Mouse (Mus musculus) lung, embryonic 14.5 days (tissue): Measurements from ENCODE around the gene Adam33. TPM values are rescaled to one million over a fixed set of nuclear protein-coding genes. Genes with fewer than 3 reads are reported as not detected.

Source experiments
- ATAC-seq: fragments of 200-750 bp; cut with Nextera tagmentation; 2 replicates; pipeline ENCODE4 v1.8.0; 2017; ENCODE audit warnings: mild to moderate bottlenecking, moderate TSS enrichment, moderate library complexity; ENCODE audit not compliant: insufficient read depth
- DNase-seq: peaks from one replicate; pipeline ENCODE4 v3.0.0-alpha.2; 2015
- H3K27ac ChIP-seq: fragments of 300-500 bp; sonication (generic); 2 replicates; pipeline ENCODE4 v1.5.1; 2014; ENCODE audit warnings: low read depth, mild to moderate bottlenecking, moderate library complexity
- H3K27me3 ChIP-seq: fragments of 300-500 bp; sonication (generic); 2 replicates; pipeline ENCODE4 v1.6.1; 2014; ENCODE audit warnings: low read length, control low read depth; ENCODE audit not compliant: insufficient read depth
- H3K36me3 ChIP-seq: fragments of 300-500 bp; sonication (generic); 2 replicates; pipeline ENCODE4 v1.6.1; 2014; ENCODE audit warnings: control low read depth; ENCODE audit not compliant: insufficient read depth
- H3K4me1 ChIP-seq: fragments of 300-500 bp; sonication (generic); 2 replicates; pipeline ENCODE4 v1.6.1; 2014; ENCODE audit warnings: antibody characterized with exemption, control low read depth; ENCODE audit not compliant: insufficient read depth
- H3K4me2 ChIP-seq: fragments of 300-500 bp; sonication (generic); 2 replicates; pipeline ENCODE4 v1.6.1; 2014; ENCODE audit warnings: mild to moderate bottlenecking
- H3K4me3 ChIP-seq: fragments of 300-500 bp; sonication (generic); 2 replicates; pipeline ENCODE4 v1.5.1; 2014; ENCODE audit warnings: low read depth, low read length
- H3K9ac ChIP-seq: fragments of 300-500 bp; sonication (generic); 2 replicates; pipeline ENCODE4 v1.6.1; 2014
- H3K9me3 ChIP-seq: fragments of 300-500 bp; sonication (generic); 2 replicates; pipeline ENCODE4 v1.6.1; 2016; ENCODE audit warnings: low read depth, low read length, control low read depth
- CTCF ChIP-seq: IDR thresholded peaks from 2 replicates; pipeline ENCODE4 v1.5.1; 2016; ENCODE audit warnings: antibody characterized with exemption, low read depth
- WGBS: fragments of 180-500 bp; shearing (Covaris S2); extraction: QIAGEN DNeasy Blood & Tissue Kit; methylation state at CpG from one replicate; pipeline ENCODE4 v1.1.7; 2014; 5-methylcytosine and 5-hydroxymethylcytosine counted together
- polyA plus RNA-seq: library from polyadenylated mRNA; unstranded; fragments of >200 nt; fragmentation: Nextera tagmentation; extraction: Ambion mirVana; gene quantifications from 2 replicates; pipeline ENCODE4 v1.2.1, GENCODE M21; 2014

Gene Adam33
- polyA plus RNA-seq, 1 experiment from 2014 or later: 1.9 TPM

GRCm38 (mm10) chr2:131052043-131052442 is 11.6 kb downstream of the Adam33 start:
- no peak for DNase-seq
- ATAC-seq: no peak
- no peak for TF ChIP-seq CTCF
- Histone ChIP-seq H3K27me3 (peaks cover 51% of the 10 kb centered on the region), H3K9ac (no peak overlapping the region), H3K4me3 (no peak overlapping the region), H3K9me3 (no peaks in the 10 kb centered on the region), H3K27ac (no peak overlapping the region), H3K4me1 (peaks cover 3% of the 10 kb centered on the region; the same call in 1 of the 2 replicates), H3K36me3 (no peaks in the 10 kb centered on the region), H3K4me2 (no peak overlapping the region)
- WGBS: 67% methylated on average over 5 of the region's 5 CpGs

- no peak overlapping the region for H3K4me3 ChIP-seq
- no peak for TF ChIP-seq CTCF
- no peak for DNase-seq
- no peak overlapping the region for H3K4me2 ChIP-seq
- H3K27ac ChIP-seq: no peak overlapping the region
- no peak for ATAC-seq
- H3K9me3 ChIP-seq: no peaks in the 10 kb centered on the region
- H3K36me3 ChIP-seq: no peaks in the 10 kb centered on the region
- H3K4me1 ChIP-seq: peaks cover 10% of the 10 kb centered on the region; the same call in 1 of the 2 replicates
- 50% methylated on average over 2 of the region's 2 CpGs for WGBS
- H3K9ac ChIP-seq: no peak overlapping the region
- H3K27me3 ChIP-seq: peaks cover 21% of the 10 kb centered on the region
Measured at GRCm38 (mm10) chr2:131046025-131046424, 17.6 kb downstream of the Adam33 start.

GRCm38 (mm10) chr2:131044989-131045720 is 18.5 kb downstream of the Adam33 start:
- Histone ChIP-seq H3K9me3 (no peaks in the 10 kb centered on the region), H3K4me2 (peak overlapping the region; percentile 35)
- 46% methylated on average over 9 of the region's 9 CpGs for WGBS

GRCm38 (mm10) chr2:131044354-131044852 is 19.2 kb downstream of the Adam33 start:
- 7% methylated on average over 7 of the region's 7 CpGs for WGBS

More at GRCm38 (mm10) chr2:131044989-131045720, 18.5 kb downstream of the Adam33 start:
- Histone ChIP-seq H3K4me1 (peaks cover 10% of the 10 kb centered on the region; the same call in 1 of the 2 replicates), H3K36me3 (no peaks in the 10 kb centered on the region), H3K27ac (no peak overlapping the region), H3K4me3 (no peak overlapping the region), H3K9ac (no peak overlapping the region), H3K27me3 (peaks cover 29% of the 10 kb centered on the region)
- peak; percentile 39; the same call in 1 of the 2 replicates for ATAC-seq
- peak; percentile 67 for DNase-seq
- TF ChIP-seq CTCF: no peak

GRCm38 (mm10) chr2:131042988-131043387 is 20.6 kb downstream of the Adam33 start, which contains the start of gene Gfra4:
TSS of gene Gfra4 (minus strand) at chr2:131043088.
- TF ChIP-seq CTCF: no peak
- no peaks in the 10 kb centered on the region for H3K36me3 ChIP-seq
- H3K4me1 ChIP-seq: peaks cover 10% of the 10 kb centered on the region; the same call in 1 of the 2 replicates
- H3K27ac ChIP-seq: no peak within 1 kb of the TSS
- H3K4me3 ChIP-seq: 0 out of 2 replicates have a peak within 1 kb of the TSS, but pooled peaks have one; percentile 54
- H3K9ac ChIP-seq: no peak within 1 kb of the TSS
- ATAC-seq (no peak), DNase-seq (no peak)
- no peak within 1 kb of the TSS for H3K4me2 ChIP-seq
- H3K27me3 ChIP-seq: peaks cover 38% of the 10 kb centered on the region
- no peaks in the 10 kb centered on the region for H3K9me3 ChIP-seq
- 68% methylated on average over 2 of the region's 2 CpGs for WGBS

More at GRCm38 (mm10) chr2:131044354-131044852, 19.2 kb downstream of the Adam33 start:
- Histone ChIP-seq H3K27me3 (peaks cover 37% of the 10 kb centered on the region), H3K4me3 (no peak overlapping the region), H3K36me3 (no peaks in the 10 kb centered on the region), H3K4me2 (peak overlapping the region; percentile 35), H3K9ac (no peak overlapping the region), H3K27ac (no peak overlapping the region), H3K9me3 (no peaks in the 10 kb centered on the region), H3K4me1 (peaks cover 10% of the 10 kb centered on the region; the same call in 1 of the 2 replicates)
- DNase-seq (peak; percentile 61), ATAC-seq (peak; percentile 49)
- TF ChIP-seq CTCF: peak; percentile 47

GRCm38 (mm10) chr2:131040854-131041825 is 22.5 kb downstream of the Adam33 start:
- no peak for TF ChIP-seq CTCF
- peak; percentile 57; the same call in 1 of the 2 replicates for ATAC-seq
- no peak overlapping the region for H3K27ac ChIP-seq
- H3K27me3 ChIP-seq: peaks cover 38% of the 10 kb centered on the region
- DNase-seq: peak; percentile 67
- H3K4me3 ChIP-seq: peak overlapping the region; percentile 54
- H3K4me1 ChIP-seq: peaks cover 10% of the 10 kb centered on the region; the same call in 1 of the 2 replicates
- H3K9me3 ChIP-seq: no peaks in the 10 kb centered on the region
- H3K36me3 ChIP-seq: no peaks in the 10 kb centered on the region
- peak overlapping the region; percentile 94 for H3K4me2 ChIP-seq
- H3K9ac ChIP-seq: peak overlapping the region; percentile 69
- 2% methylated on average over 114 of the region's 115 CpGs for WGBS
